Mouse (Mus musculus) erythroblast, embryonic 14.5 days (primary cell): ENCODE data around the gene Tuft1.

Source experiments
- GATA1 ChIP-seq: IDR thresholded peaks from 2 replicates; pipeline ENCODE4 v1.6.1; 2012; ENCODE audit warnings: low read length, inconsistent platforms, mixed read lengths
- TAL1 ChIP-seq: IDR thresholded peaks from 3 replicates; pipeline ENCODE4 v1.6.1; 2012; ENCODE audit warnings: low read length, inconsistent platforms, mixed read lengths

DNA sequence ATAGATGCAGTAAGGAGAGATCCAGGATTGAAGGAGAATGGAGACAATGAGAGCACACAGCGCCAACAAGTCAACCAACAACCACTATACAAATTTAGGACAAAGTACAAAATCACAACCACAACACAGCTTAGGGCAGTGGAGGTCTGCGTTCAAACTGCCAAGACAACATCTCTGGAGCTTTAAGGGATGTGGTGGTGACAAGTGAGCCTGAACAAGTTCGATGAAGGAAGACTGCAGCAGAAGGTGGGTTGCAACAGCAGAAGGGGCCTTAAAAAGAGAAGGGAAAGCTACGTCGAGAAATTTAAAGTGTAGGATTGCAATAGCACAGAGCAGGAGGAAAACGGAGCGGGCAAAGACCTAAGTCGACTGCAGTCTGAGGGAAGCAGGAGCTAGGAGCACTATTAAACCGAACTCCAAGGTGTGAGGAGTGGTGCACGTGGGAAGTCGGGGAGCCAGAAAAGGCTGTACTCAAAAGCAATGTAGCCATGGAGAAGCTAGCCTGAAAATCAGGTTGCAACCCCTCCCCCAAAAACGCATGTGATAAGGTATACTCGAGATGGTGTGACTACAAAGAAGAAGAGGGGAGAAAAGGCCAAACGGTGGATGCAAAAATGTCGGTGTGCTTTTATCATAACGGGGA is 77.4 kb downstream of the Tuft1 start:
- no peak for TF ChIP-seq TAL1
- TF ChIP-seq GATA1: no peak
